Mouse (Mus musculus) ES-E14 (cell line): ENCODE measurements at regions not wholly inside any gene's neighbourhood (a gene's known extent, or its start where the extent isn't known, plus 50 kb on each side); places are given as distances from the start of the nearest gene placed in this dataset.

Source experiments
- DNase-seq: peaks from one replicate; pipeline ENCODE4 v3.0.0-alpha.2; 2013; ENCODE audit warnings: low read depth, low spot score
- H3K27ac ChIP-seq: 2 replicates; pipeline ENCODE4 v1.5.1; 2012; ENCODE audit warnings: low read depth, mild to moderate bottlenecking, low read length, moderate library complexity, mixed read lengths; ENCODE audit not compliant: poor library complexity, insufficient read depth, severe bottlenecking
- H3K36me3 ChIP-seq: 2 replicates; pipeline ENCODE4 v1.6.1; 2012; ENCODE audit warnings: mild to moderate bottlenecking, low read length, moderate library complexity, mixed read lengths; ENCODE audit not compliant: control insufficient read depth, poor library complexity, insufficient read depth, severe bottlenecking
- H3K4me1 ChIP-seq, 2 experiments: fragments of 150-350 bp in 1 of 2; sonication (generic) in 1 of 2; 2 replicates each; pipeline ENCODE4 v1.6.1; 2012; ENCODE audit warnings: low read length in 2 of 2, mild to moderate bottlenecking in 1 of 2, mixed read lengths in 1 of 2; ENCODE audit not compliant: control insufficient read depth in 2 of 2, insufficient read depth in 2 of 2, poor library complexity in 1 of 2
- H3K4me3 ChIP-seq, 2 experiments: fragments of 150-350 bp in 1 of 2; sonication (generic) in 1 of 2; 2 replicates each; pipeline ENCODE4 v1.5.1; 2012; ENCODE audit warnings: low read length in 2 of 2, low read depth in 1 of 2, mild to moderate bottlenecking in 1 of 2, mixed read lengths in 1 of 2; ENCODE audit not compliant: insufficient read depth in 1 of 2, poor library complexity in 1 of 2, severe bottlenecking in 1 of 2
- H3K9ac ChIP-seq: 2 replicates; pipeline ENCODE4 v1.6.1; 2012; ENCODE audit warnings: low read depth, mild to moderate bottlenecking, low read length, mixed read lengths; ENCODE audit not compliant: poor library complexity, insufficient read depth, severe bottlenecking
- H3K9me3 ChIP-seq: fragments of 150-350 bp; sonication (generic); 2 replicates; pipeline ENCODE4 v1.6.1; 2012; ENCODE audit warnings: low read depth, mild to moderate bottlenecking, low read length; ENCODE audit not compliant: control insufficient read depth, insufficient read depth
- CHD2 ChIP-seq: IDR thresholded peaks from 2 replicates; pipeline ENCODE4 v1.6.1; 2014; ENCODE audit warnings: mild to moderate bottlenecking, low read depth, low read length, inconsistent platforms
- HCFC1 ChIP-seq: IDR thresholded peaks from 2 replicates; pipeline ENCODE4 v1.6.1; 2012; ENCODE audit warnings: low read length, inconsistent platforms, borderline replicate concordance; ENCODE audit not compliant: insufficient read depth
- MAFK ChIP-seq: IDR thresholded peaks from 2 replicates; pipeline ENCODE4 v1.6.1; 2014; ENCODE audit warnings: mild to moderate bottlenecking, low read depth, low read length, inconsistent platforms; ENCODE audit not compliant: insufficient read depth
- ZC3H11A ChIP-seq: IDR thresholded peaks from 2 replicates; pipeline ENCODE4 v1.6.1; 2012; ENCODE audit warnings: low read depth, mild to moderate bottlenecking, inconsistent platforms, low read length, borderline replicate concordance
- ZNF384 ChIP-seq: IDR thresholded peaks from 2 replicates; pipeline ENCODE4 v1.6.1; 2012; ENCODE audit warnings: low read depth, low read length, inconsistent platforms
- in situ Hi-C, 2 experiments: fragments of 600-800 bp; cut with MboI; formaldehyde crosslinking; loops; one replicate each; pipeline ENCODE4 v1.15.1; 2025; ENCODE audit warnings: low sequenced_read_pairs in 2 of 2, inconsistent platforms in 1 of 2; ENCODE audit not compliant: unreplicated experiment in 2 of 2

- Histone ChIP-seq H3K27ac (no peak overlapping the region), H3K36me3 (no peaks in the 10 kb centered on the region), H3K4me3 (no peak overlapping the region), H3K9me3 (no peaks in the 10 kb centered on the region), H3K9ac (no peak overlapping the region), H3K4me1 (no peaks in the 10 kb centered on the region)
- in situ Hi-C loops = no loop called here
- TF ChIP-seq ZC3H11A (no peak), CHD2 (no peak), MAFK (no peak), HCFC1 (no peak), ZNF384 (no peak)
- DNase-seq = no peak
Observed at GRCm38 (mm10) chr16:50694045-50694444, 103.1 kb upstream of the Ccdc54 start.

GRCm38 (mm10) chr16:50690818-50691217 lies 99.9 kb upstream of the Ccdc54 start:
- no peak overlapping the region for H3K27ac ChIP-seq
- no peak overlapping the region for H3K4me3 ChIP-seq
- DNase-seq = no peak
- H3K9ac ChIP-seq = no peak overlapping the region
- in situ Hi-C loops = no loop called here
- no peaks in the 10 kb centered on the region for H3K36me3 ChIP-seq
- H3K4me1 ChIP-seq = no peaks in the 10 kb centered on the region
- no peaks in the 10 kb centered on the region for H3K9me3 ChIP-seq
- TF ChIP-seq CHD2 = no peak
- TF ChIP-seq ZC3H11A = no peak

- Histone ChIP-seq H3K36me3 (no peaks in the 10 kb centered on the region), H3K9ac (no peak overlapping the region), H3K27ac (no peak overlapping the region), H3K4me1 (no peaks in the 10 kb centered on the region), H3K4me3 (no peak overlapping the region), H3K9me3 (no peaks in the 10 kb centered on the region)
- in situ Hi-C loops = no loop called here
- TF ChIP-seq MAFK = no peak
- TF ChIP-seq ZNF384 = no peak
- TF ChIP-seq ZC3H11A = no peak
- no peak for TF ChIP-seq HCFC1
- TF ChIP-seq CHD2 = no peak
- no peak for DNase-seq
Observed at GRCm38 (mm10) chr16:50689525-50689924, 98.6 kb upstream of the Ccdc54 start.

- no peak for TF ChIP-seq CHD2
- no peak for TF ChIP-seq HCFC1
- TF ChIP-seq ZC3H11A = no peak
- TF ChIP-seq ZNF384 = no peak
- TF ChIP-seq MAFK = no peak
- Histone ChIP-seq H3K9me3 (no peaks in the 10 kb centered on the region), H3K27ac (no peak overlapping the region), H3K36me3 (no peaks in the 10 kb centered on the region), H3K4me3 (no peak overlapping the region), H3K9ac (no peak overlapping the region), H3K4me1 (no peaks in the 10 kb centered on the region)
- in situ Hi-C loops = no loop called here
- no peak for DNase-seq
Observed at GRCm38 (mm10) chr16:50688818-50689506, 98.0 kb upstream of the Ccdc54 start.

- Histone ChIP-seq H3K4me1 (no peaks in the 10 kb centered on the region), H3K9me3 (no peaks in the 10 kb centered on the region), H3K36me3 (no peaks in the 10 kb centered on the region), H3K27ac (no peak overlapping the region), H3K9ac (no peak overlapping the region), H3K4me3 (no peak overlapping the region)
- no peak for TF ChIP-seq CHD2
- no peak for TF ChIP-seq MAFK
- TF ChIP-seq ZC3H11A = no peak
- TF ChIP-seq HCFC1 = no peak
- TF ChIP-seq ZNF384 = no peak
- no peak for DNase-seq
- in situ Hi-C loops = no loop called here
Observed at GRCm38 (mm10) chr16:50679698-50680097, 88.7 kb upstream of the Ccdc54 start.
